Mouse (Mus musculus) midbrain, embryonic 14.5 days (tissue): ENCODE measurements around the gene Rln1. TPM values are rescaled to one million over a fixed set of nuclear protein-coding genes. Genes with fewer than 3 reads are reported as not detected.

ENCODE experiments used
- ATAC-seq: fragments of 200-750 bp; cut with Nextera tagmentation; 2 replicates; pipeline ENCODE4 v1.8.0; 2017; ENCODE audit warnings: moderate number of reproducible peaks, moderate library complexity; ENCODE audit not compliant: low FRiP score, low TSS enrichment
- DNase-seq: peaks from one replicate; pipeline ENCODE4 v3.0.0-alpha.2; 2015
- H3K27ac ChIP-seq: fragments of 300-500 bp; sonication (generic); replicated peaks from 2 replicates; pipeline ENCODE4 v1.5.1; 2014; ENCODE audit warnings: mild to moderate bottlenecking, low read depth, low read length, moderate library complexity
- H3K27me3 ChIP-seq: fragments of 300-500 bp; sonication (generic); 2 replicates; pipeline ENCODE4 v1.6.1; 2014; ENCODE audit warnings: low read length, control low read depth, mixed read lengths; ENCODE audit not compliant: control insufficient read depth, insufficient read depth
- H3K36me3 ChIP-seq: fragments of 300-500 bp; sonication (generic); 2 replicates; pipeline ENCODE4 v1.6.1; 2014; ENCODE audit warnings: low read length, control low read depth; ENCODE audit not compliant: control insufficient read depth, insufficient read depth
- H3K4me1 ChIP-seq: fragments of 300-500 bp; sonication (generic); 2 replicates; pipeline ENCODE4 v1.6.1; 2014; ENCODE audit warnings: mild to moderate bottlenecking, antibody characterized with exemption, low read length, control low read depth; ENCODE audit not compliant: control insufficient read depth, insufficient read depth
- H3K4me2 ChIP-seq: fragments of 300-500 bp; sonication (generic); 2 replicates; pipeline ENCODE4 v1.6.1; 2014; ENCODE audit warnings: mild to moderate bottlenecking, low read length, moderate library complexity
- H3K4me3 ChIP-seq: fragments of 300-500 bp; sonication (generic); replicated peaks from 2 replicates; pipeline ENCODE4 v1.5.1; 2014; ENCODE audit warnings: low read depth, low read length
- H3K9ac ChIP-seq: fragments of 300-500 bp; sonication (generic); replicated peaks from 2 replicates; pipeline ENCODE4 v1.6.1; 2014; ENCODE audit warnings: mild to moderate bottlenecking, low read length, moderate library complexity
- H3K9me3 ChIP-seq: fragments of 300-500 bp; sonication (generic); 2 replicates; pipeline ENCODE4 v1.6.1; 2016; ENCODE audit warnings: low read length, control low read depth, mixed read lengths; ENCODE audit not compliant: control insufficient read depth
- whole genome bisulfite sequencing: fragments of 180-500 bp; shearing (Covaris S2); extraction: QIAGEN DNeasy Blood & Tissue Kit; methylation state at CpG from one replicate; pipeline ENCODE4 v1.1.7; 2014; 5-methylcytosine and 5-hydroxymethylcytosine counted together
- polyA plus RNA-seq: library from polyadenylated mRNA; unstranded; fragments of >200 nt; fragmentation: Nextera tagmentation; extraction: Ambion mirVana; gene quantifications from 2 replicates; pipeline ENCODE4 v1.2.1, GENCODE M21; 2014

The Rln1 gene
- polyA plus RNA-seq, 1 experiment from 2014 or later: 2.7 TPM

DNA sequence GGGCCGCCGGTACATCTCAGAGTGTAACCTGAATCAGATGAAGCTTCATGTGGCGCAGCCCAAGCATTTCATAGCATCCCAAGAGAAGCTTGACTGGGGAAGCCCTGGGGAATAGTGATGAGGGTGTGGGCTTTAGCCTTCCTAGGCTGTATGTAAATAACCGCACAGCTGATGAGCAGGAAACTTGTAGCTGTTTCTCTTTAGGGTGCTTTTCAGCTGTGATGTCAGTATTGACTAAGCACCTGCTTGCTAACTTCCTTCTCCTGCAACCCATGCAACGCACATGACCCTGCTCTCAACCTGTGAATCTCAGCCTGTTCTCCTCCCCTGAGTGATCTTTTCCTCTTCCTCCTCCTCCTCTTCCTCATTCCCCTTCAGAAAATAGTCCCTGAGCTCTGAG, 29.6 kb upstream of the Rln1 start:
- Histone ChIP-seq H3K4me1 (peaks cover 22% of the 10 kb centered on the region), H3K27me3 (no peaks in the 10 kb centered on the region), H3K4me3 (no peak overlapping the region), H3K4me2 (no peak overlapping the region), H3K36me3 (peaks cover 2% of the 10 kb centered on the region; the same call in 1 of the 2 replicates), H3K9me3 (no peaks in the 10 kb centered on the region), H3K9ac (no peak overlapping the region), H3K27ac (no peak overlapping the region)
- 75% methylated on average over 5 of the region's 5 CpGs for WGBS
- DNase-seq (no peak), ATAC-seq (no peak)

GRCm38 (mm10) chr19:29363557-29363956, 29.1 kb upstream of the Rln1 start:
- Histone ChIP-seq H3K27me3 (no peaks in the 10 kb centered on the region), H3K9ac (no peak overlapping the region), H3K4me3 (no peak overlapping the region), H3K4me1 (peaks cover 22% of the 10 kb centered on the region), H3K9me3 (no peaks in the 10 kb centered on the region), H3K27ac (no peak overlapping the region), H3K36me3 (peaks cover 8% of the 10 kb centered on the region; the same call in 1 of the 2 replicates), H3K4me2 (no peak overlapping the region)
- ATAC-seq: no peak
- DNase-seq: no peak
- 90% methylated on average over 7 of the region's 7 CpGs for WGBS

- Histone ChIP-seq H3K9ac (peak overlapping the region; percentile 74), H3K4me3 (peak overlapping the region; percentile 66), H3K9me3 (no peaks in the 10 kb centered on the region), H3K4me1 (peaks cover 21% of the 10 kb centered on the region), H3K27ac (peak overlapping the region; percentile 49; the same call in 1 of the 2 replicates), H3K4me2 (peak overlapping the region; percentile 75), H3K27me3 (no peaks in the 10 kb centered on the region), H3K36me3 (peaks cover 15% of the 10 kb centered on the region; the same call in 1 of the 2 replicates)
- 45% methylated on average over 13 of the region's 13 CpGs for WGBS
- DNase-seq (no peak), ATAC-seq (0 out of 2 replicates have a peak, but pooled peaks have one; percentile 24)
Observed at GRCm38 (mm10) chr19:29362173-29362930, 27.9 kb upstream of the Rln1 start.

- peak; percentile 96 for DNase-seq
- H3K4me3 ChIP-seq: peak overlapping the region; percentile 66
- H3K4me1 ChIP-seq: peaks cover 17% of the 10 kb centered on the region
- WGBS: 2% methylated on average over 33 of the region's 33 CpGs
- H3K9me3 ChIP-seq: no peaks in the 10 kb centered on the region
- peak; percentile 100 for ATAC-seq
- H3K27me3 ChIP-seq: no peaks in the 10 kb centered on the region
- H3K9ac ChIP-seq: peak overlapping the region; percentile 74
- peak overlapping the region; percentile 75 for H3K4me2 ChIP-seq
- H3K36me3 ChIP-seq: peaks cover 20% of the 10 kb centered on the region
- peak overlapping the region; percentile 75 for H3K27ac ChIP-seq
Observed at GRCm38 (mm10) chr19:29361468-29362130, 27.1 kb upstream of the Rln1 start.

DNA sequence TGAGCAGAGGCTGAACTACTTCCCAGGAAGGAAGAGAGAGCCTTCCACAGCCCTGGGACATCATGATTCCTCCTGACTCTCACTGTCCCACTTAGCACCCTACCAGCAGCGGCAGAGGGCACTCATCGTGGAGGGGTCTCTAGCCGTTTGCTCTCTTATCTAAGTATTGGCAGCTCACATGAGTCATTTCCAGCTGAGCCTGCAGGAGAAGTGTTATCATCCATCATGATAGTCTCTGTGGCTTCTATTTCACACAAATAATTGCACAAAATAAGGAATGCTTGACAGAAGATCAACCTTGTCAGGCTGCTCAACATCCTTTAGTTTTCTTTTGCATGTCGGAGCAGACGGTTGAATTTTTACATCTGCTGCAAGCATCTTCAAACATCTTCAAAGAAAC, 25.8 kb upstream of the Rln1 start:
- 94% methylated on average over 5 of the region's 5 CpGs for WGBS
- Histone ChIP-seq H3K4me1 (peaks cover 19% of the 10 kb centered on the region), H3K27ac (no peak overlapping the region), H3K4me2 (no peak overlapping the region), H3K9ac (no peak overlapping the region; the same call in 1 of the 2 replicates), H3K4me3 (no peak overlapping the region), H3K36me3 (peaks cover 25% of the 10 kb centered on the region), H3K9me3 (no peaks in the 10 kb centered on the region), H3K27me3 (no peaks in the 10 kb centered on the region)
- DNase-seq (no peak), ATAC-seq (no peak)

DNA sequence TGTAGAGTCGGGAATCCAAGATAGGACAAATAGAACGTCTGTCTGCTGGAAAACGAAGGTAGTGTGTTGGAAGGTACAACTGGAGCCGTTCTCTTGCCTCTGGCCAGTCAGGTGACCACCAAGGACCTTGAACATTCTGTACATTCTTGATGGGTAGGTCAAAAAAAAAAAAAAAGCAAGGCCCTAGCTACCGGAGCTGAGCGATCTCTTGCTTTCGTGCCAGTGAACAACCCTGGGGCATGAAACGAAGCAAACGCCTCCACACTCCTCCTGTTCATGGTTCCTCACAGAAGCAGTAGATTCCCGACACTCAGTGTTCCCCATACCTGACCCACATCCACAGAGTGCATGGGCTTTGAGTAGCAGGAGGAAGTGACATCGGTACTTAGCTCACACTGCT, 21.8 kb upstream of the Rln1 start:
- Histone ChIP-seq H3K27ac (no peak overlapping the region), H3K27me3 (no peaks in the 10 kb centered on the region), H3K36me3 (peaks cover 31% of the 10 kb centered on the region), H3K4me2 (no peak overlapping the region), H3K9ac (no peak overlapping the region), H3K4me3 (no peak overlapping the region), H3K4me1 (peaks cover 14% of the 10 kb centered on the region), H3K9me3 (no peaks in the 10 kb centered on the region)
- DNase-seq (no peak), ATAC-seq (no peak)
- 88% methylated on average over 11 of the region's 11 CpGs for WGBS

DNA sequence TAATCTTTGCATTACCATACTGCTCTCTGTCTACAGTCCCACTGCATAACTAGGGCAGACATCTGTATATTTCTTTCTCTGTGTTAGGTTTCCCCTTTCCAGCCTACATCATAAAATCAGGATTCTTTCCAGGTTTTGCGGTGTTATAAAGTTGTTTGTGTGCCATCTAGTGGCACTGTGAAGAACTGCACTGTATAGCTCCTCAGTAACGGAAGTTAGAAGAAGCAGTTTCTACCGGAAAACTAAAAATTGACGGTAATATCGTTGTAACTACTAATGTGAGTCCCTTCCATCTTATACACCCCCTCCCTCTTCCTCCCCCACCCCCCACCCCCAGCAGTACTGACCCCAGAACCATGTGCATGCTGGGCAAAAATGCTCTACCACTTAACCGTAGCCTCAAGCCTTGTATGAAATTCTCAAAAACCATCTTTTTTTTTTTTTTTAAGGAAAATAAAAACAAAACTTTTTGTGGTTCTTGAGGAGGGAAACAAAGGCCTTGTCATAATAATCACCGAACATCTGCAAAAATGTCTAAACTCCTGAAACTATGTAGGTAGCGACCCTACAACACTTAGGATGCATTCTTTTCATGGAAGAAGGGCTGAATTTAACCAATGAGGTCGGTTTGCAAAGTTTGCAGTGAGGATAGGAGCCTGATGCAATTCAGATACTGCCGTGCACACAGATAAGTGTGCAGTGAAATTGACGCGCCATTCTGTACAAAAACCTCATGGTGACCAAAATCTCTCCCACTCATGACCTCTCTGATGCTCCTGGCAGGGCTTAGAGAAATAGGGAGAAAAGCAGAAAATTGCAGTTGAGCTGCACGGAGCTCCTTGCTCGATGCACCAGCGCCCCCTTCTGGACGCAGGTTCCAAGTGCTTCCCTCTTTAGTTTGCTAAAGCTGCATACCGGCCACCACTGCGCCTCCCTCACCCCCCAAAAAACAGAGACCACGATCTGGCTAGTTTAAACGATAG, 20.7 kb upstream of the Rln1 start:
- DNase-seq (peak; percentile 92), ATAC-seq (peak; percentile 43; the same call in 1 of the 2 replicates)
- H3K4me1 ChIP-seq: 0 out of 2 replicates have a peak, but pooled peaks cover 5% of the 10 kb centered on the region
- H3K36me3 ChIP-seq: peaks cover 31% of the 10 kb centered on the region
- 4% methylated on average over 20 of the region's 20 CpGs for WGBS
- H3K27me3 ChIP-seq: no peaks in the 10 kb centered on the region
- H3K4me2 ChIP-seq: peak overlapping the region; percentile 51
- peak overlapping the region; percentile 12; the same call in 1 of the 2 replicates for H3K4me3 ChIP-seq
- H3K9ac ChIP-seq: no peak overlapping the region
- no peak overlapping the region for H3K27ac ChIP-seq
- H3K9me3 ChIP-seq: no peaks in the 10 kb centered on the region

- Histone ChIP-seq H3K36me3 (peaks cover 21% of the 10 kb centered on the region; the same call in 1 of the 2 replicates), H3K27me3 (no peaks in the 10 kb centered on the region), H3K27ac (no peak overlapping the region), H3K4me1 (0 out of 2 replicates have a peak, but pooled peaks cover 5% of the 10 kb centered on the region), H3K9me3 (no peaks in the 10 kb centered on the region), H3K4me2 (no peak overlapping the region), H3K4me3 (no peak overlapping the region), H3K9ac (no peak overlapping the region)
- DNase-seq: no peak
- WGBS: 35% methylated on average over 5 of the region's 5 CpGs
- ATAC-seq: no peak
Observed at GRCm38 (mm10) chr19:29350991-29351390, 16.5 kb upstream of the Rln1 start.
